Mouse (Mus musculus) thymus, adult 2 months (tissue): ENCODE results near the gene Dcaf4. TPM values are rescaled to one million over a fixed set of nuclear protein-coding genes. Genes with fewer than 3 reads are reported as not detected.

Source experiments
- DNase-seq: peaks from one replicate; pipeline ENCODE4 v3.0.0; 2021
- H3K27ac ChIP-seq: fragments of 200-500 bp; 2 replicates; pipeline ENCODE4 v1.5.1; 2012; ENCODE audit warnings: low read length, control low read depth; ENCODE audit not compliant: control insufficient read depth, insufficient read depth
- H3K27me3 ChIP-seq: fragments of 200-500 bp; 2 replicates; pipeline ENCODE4 v1.6.1; 2012; ENCODE audit warnings: mild to moderate bottlenecking, low read length, moderate library complexity, mixed read lengths; ENCODE audit not compliant: control insufficient read depth, insufficient read depth
- H3K36me3 ChIP-seq: fragments of 200-500 bp; 2 replicates; pipeline ENCODE4 v1.6.1; 2012; ENCODE audit warnings: mild to moderate bottlenecking, low read length, moderate library complexity; ENCODE audit not compliant: control insufficient read depth, insufficient read depth
- H3K4me1 ChIP-seq: fragments of 200-500 bp; replicated peaks from 2 replicates; pipeline ENCODE4 v1.6.1; 2012; ENCODE audit warnings: low read length; ENCODE audit not compliant: control insufficient read depth, insufficient read depth
- H3K4me3 ChIP-seq: fragments of 200-500 bp; 2 replicates; pipeline ENCODE4 v1.5.1; 2012; ENCODE audit warnings: mild to moderate bottlenecking, low read length, control low read depth, moderate library complexity; ENCODE audit not compliant: control insufficient read depth, insufficient read depth
- CTCF ChIP-seq: fragments of 200-500 bp; IDR thresholded peaks from 2 replicates; pipeline ENCODE4 v1.5.1; 2012; ENCODE audit warnings: mild to moderate bottlenecking, control low read depth, low read length, moderate library complexity, borderline replicate concordance; ENCODE audit not compliant: control insufficient read depth, poor library complexity, insufficient read depth; ENCODE audit errors: extremely low read depth
- POLR2A ChIP-seq: fragments of 200-500 bp; IDR thresholded peaks from 2 replicates; pipeline ENCODE4 v1.6.1; 2012; ENCODE audit warnings: mild to moderate bottlenecking, low read length, control low read depth, moderate library complexity; ENCODE audit not compliant: control insufficient read depth, poor library complexity, insufficient read depth; ENCODE audit errors: extremely low read depth
- WGBS: fragments of 180-500 bp; shearing (Covaris S2); methylation state at CpG from one replicate; pipeline ENCODE4 v1.1.7; 2018; 5-methylcytosine and 5-hydroxymethylcytosine counted together
- polyA plus RNA-seq: library from polyadenylated mRNA; depleted of rRNA; stranded (reverse); fragments of >200 nt; gene quantifications from 2 replicates; pipeline ENCODE4 v1.2.3, GENCODE M21; 2012

The Dcaf4 gene
- polyA plus RNA-seq, 1 experiment, result 36.6 TPM

DNA sequence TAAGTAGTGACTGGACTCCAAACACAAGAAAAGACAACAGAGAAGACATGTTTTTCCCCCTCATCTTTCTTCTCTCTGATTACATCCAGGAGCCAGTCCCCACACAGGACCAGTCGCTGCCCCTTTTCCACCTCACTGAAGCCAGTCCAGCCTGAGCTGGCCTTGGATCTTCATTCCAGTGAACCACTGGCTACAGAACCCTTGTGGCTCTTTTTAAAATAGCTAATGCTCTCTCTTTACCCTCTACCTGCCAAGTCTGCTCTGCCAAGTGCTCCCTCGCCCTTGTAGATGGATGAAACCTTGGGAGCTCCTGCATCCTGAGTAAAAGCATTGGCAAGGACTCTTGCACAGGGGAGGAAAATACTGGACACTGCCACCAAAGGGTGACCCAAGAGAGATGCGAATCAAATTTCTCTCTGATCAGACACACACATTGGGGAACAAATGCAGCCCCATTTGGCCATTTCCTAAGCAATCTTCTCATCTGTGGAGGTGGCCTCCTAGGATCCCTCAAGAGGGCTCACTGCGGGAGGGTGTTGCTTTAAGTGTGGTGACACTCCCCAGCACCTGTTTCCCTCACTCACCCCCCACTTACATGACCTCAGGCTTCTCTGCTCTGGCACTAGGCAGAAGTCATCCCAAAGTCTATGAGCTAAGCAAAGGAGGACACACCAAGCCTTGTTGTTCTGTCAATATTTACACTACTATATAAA is 24.9 kb upstream of the Dcaf4 start:
- WGBS, result 74% methylated on average over 4 of the region's 4 CpGs
- Histone ChIP-seq H3K27ac (no peak overlapping the region), H3K4me1 (no peaks in the 10 kb centered on the region), H3K36me3 (no peaks in the 10 kb centered on the region), H3K4me3 (no peak overlapping the region), H3K27me3 (no peaks in the 10 kb centered on the region; the same call in 1 of the 2 replicates)
- DNase-seq, result no peak
- no peak for TF ChIP-seq POLR2A
- no peak for TF ChIP-seq CTCF

DNA sequence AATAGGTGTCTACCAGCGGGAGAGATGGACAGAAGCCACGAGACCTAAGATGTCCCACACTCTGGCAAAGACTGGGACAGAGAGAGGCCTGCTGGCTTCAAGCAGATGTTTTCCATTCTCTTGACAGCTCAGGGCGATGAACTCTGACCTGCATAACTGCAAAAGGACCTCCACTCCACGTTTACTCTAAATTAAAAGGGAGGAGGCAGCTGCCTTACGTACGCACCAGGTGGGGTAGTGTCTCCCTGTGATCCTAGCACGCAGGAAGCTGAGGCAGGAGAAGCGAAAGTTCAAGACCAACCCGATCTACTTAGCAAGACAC is 24.3 kb upstream of the Dcaf4 start:
- WGBS, result 87% methylated on average over 9 of the region's 9 CpGs
- DNase-seq, result no peak
- H3K4me3 ChIP-seq, result no peak overlapping the region

DNA sequence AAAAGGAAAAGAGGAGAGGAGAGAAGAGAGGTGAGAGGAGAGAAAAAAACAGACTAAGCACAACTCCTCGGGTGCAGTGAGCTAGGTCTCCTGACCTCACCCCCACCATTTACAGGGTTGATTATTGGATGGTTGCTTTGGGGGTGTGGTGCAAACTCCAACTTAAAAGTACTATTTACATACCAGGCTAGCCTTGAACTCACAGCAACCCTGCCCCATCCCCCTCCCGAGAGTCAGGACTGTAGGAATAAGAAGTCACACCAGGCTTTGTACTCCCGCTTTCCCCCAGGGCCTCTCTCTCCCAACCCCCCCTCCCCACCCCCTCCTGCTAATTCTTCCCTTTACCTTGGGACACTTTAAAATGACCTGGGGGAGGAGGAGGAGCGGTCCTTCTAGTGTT is 23.9 kb upstream of the Dcaf4 start:
- DNase-seq, result no peak
- Histone ChIP-seq H3K27ac (no peak overlapping the region), H3K4me1 (no peaks in the 10 kb centered on the region), H3K27me3 (no peaks in the 10 kb centered on the region; the same call in 1 of the 2 replicates), H3K4me3 (no peak overlapping the region), H3K36me3 (no peaks in the 10 kb centered on the region)
- 86% methylated on average over 4 of the region's 4 CpGs for WGBS
- no peak for TF ChIP-seq CTCF

More for the DNA sequence above, 24.3 kb upstream of the Dcaf4 start:
- Histone ChIP-seq H3K4me1 (no peaks in the 10 kb centered on the region), H3K27me3 (no peaks in the 10 kb centered on the region; the same call in 1 of the 2 replicates), H3K36me3 (no peaks in the 10 kb centered on the region), H3K27ac (no peak overlapping the region)
- TF ChIP-seq CTCF, result no peak
- no peak for TF ChIP-seq POLR2A

DNA sequence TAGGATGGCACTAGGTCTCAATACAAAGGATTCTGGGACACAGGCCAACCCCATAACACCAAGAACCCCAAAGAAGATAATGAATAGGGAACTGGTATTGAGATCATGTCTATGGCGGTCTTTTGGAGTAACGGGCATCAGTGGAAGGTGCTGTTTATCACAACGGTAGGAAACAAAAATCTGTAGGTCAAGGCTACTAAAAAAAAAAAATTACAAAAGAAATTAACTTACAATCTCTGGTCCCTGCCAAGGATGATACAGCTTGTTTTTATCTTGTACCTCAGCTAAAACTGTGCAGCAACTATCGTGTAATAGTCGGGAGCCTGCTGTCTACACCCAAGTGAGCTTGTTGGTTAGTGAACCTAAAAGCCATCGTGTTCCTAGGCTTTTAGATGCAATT is 23.5 kb upstream of the Dcaf4 start:
- no peak for TF ChIP-seq CTCF
- TF ChIP-seq POLR2A, result no peak
- H3K27me3 ChIP-seq, result no peaks in the 10 kb centered on the region; the same call in 1 of the 2 replicates
- DNase-seq, result no peak
- H3K36me3 ChIP-seq, result no peaks in the 10 kb centered on the region
- H3K27ac ChIP-seq, result no peak overlapping the region
- 93% methylated on average over 6 of the region's 6 CpGs for WGBS
- no peaks in the 10 kb centered on the region for H3K4me1 ChIP-seq
- H3K4me3 ChIP-seq, result no peak overlapping the region

DNA sequence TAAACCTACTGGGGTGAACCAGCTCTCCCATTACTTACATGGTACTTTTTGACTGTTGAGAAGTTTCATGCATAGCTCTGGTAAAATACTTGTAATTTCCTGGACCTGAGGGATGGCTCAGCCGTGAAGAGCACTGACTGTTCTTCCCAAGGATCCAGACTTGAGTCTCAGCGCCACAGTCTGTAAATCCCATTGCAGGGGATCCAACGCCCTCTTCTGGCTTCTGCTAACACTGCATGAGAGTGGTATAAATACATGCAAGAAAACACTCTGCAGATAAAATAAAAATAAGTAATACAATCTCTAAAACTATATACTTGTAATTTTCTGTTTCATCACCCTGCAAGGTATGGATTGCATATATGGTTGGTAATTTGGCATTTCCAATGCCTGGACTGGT is 22.3 kb upstream of the Dcaf4 start:
- WGBS, result 84% methylated on average over 3 of the region's 3 CpGs
- DNase-seq, result no peak
- Histone ChIP-seq H3K4me1 (no peaks in the 10 kb centered on the region), H3K27me3 (no peaks in the 10 kb centered on the region; the same call in 1 of the 2 replicates), H3K4me3 (no peak overlapping the region), H3K27ac (no peak overlapping the region), H3K36me3 (no peaks in the 10 kb centered on the region)
- TF ChIP-seq POLR2A (no peak), CTCF (no peak)

DNA sequence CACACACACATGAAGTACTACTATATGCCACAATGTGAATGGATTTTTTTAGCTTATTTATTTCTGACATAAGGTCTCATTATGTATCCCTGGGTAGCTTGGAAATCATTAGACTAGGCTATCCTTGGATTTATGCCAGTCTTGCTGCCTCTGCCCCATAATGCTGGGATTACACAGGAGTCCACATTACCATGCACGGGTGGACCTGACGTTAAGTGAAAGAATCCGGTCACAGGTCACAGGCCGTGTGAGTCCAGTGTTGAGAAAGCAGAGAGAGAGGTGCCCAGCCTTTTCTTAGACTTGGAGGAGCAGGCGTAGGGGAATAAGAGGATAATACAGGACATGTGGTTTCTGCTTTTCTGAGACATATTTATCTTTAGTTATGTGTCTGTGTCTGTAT is 21.0 kb upstream of the Dcaf4 start:
- whole genome bisulfite sequencing, result 93% methylated on average over 5 of the region's 5 CpGs
- Histone ChIP-seq H3K27ac (no peak overlapping the region), H3K27me3 (no peaks in the 10 kb centered on the region; the same call in 1 of the 2 replicates), H3K36me3 (no peaks in the 10 kb centered on the region), H3K4me1 (no peaks in the 10 kb centered on the region), H3K4me3 (no peak overlapping the region)
- TF ChIP-seq CTCF (no peak), POLR2A (no peak)
- no peak for DNase-seq

DNA sequence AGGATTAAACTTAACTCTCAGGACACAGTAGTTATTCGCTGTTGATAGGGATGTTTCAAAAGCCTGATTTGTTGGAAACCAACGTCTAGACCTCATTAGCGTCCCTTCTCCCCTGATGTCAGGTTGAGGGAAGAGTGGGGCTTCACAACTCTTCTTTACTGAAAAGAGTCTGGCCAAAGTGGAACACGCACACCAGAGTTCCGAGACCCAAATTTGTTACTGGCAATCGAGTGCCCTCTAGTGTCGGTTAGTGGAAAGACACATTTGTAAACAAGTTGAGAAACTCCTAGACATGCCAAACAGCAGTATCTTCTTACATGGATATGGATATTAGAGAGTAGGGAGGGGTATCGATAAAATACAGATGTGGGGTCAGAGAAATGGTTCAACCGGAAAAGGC is 18.1 kb upstream of the Dcaf4 start:
- H3K27ac ChIP-seq, result no peak overlapping the region
- 8% methylated on average over 9 of the region's 9 CpGs for WGBS
- no peaks in the 10 kb centered on the region for H3K27me3 ChIP-seq
- TF ChIP-seq CTCF (no peak), POLR2A (no peak)
- no peaks in the 10 kb centered on the region for H3K36me3 ChIP-seq
- peak; percentile 54 for DNase-seq
- H3K4me1 ChIP-seq, result no peaks in the 10 kb centered on the region
- H3K4me3 ChIP-seq, result no peak overlapping the region
